Mouse (Mus musculus) limb, embryonic 14.5 days (tissue): Measurements from ENCODE around the gene Rab6b. TPM values are rescaled to one million over a fixed set of nuclear protein-coding genes. Genes with fewer than 3 reads are reported as not detected.
"Not testable (repeated sequence)": the region's sequence is repeated elsewhere in the genome, so short reads cannot be mapped to it uniquely, and the experiment has no call there.

ENCODE experiments used
- ATAC-seq: fragments of 200-750 bp; cut with Nextera tagmentation; 2 replicates; pipeline ENCODE4 v1.8.0; 2017; ENCODE audit warnings: low read depth, moderate number of reproducible peaks, moderate TSS enrichment; ENCODE audit not compliant: low FRiP score
- DNase-seq: peaks from one replicate; pipeline ENCODE4 v3.0.0-alpha.2; 2015; ENCODE audit warnings: low spot score
- H3K27ac ChIP-seq: fragments of 300-500 bp; sonication (generic); replicated peaks from 2 replicates; pipeline ENCODE4 v1.5.1; 2014; ENCODE audit warnings: low read depth, mild to moderate bottlenecking, low read length, moderate library complexity, mixed read lengths
- H3K27me3 ChIP-seq: fragments of 300-500 bp; sonication (generic); 2 replicates; pipeline ENCODE4 v1.6.1; 2014; ENCODE audit warnings: low read length, mixed read lengths; ENCODE audit not compliant: control insufficient read depth, insufficient read depth
- H3K36me3 ChIP-seq: fragments of 300-500 bp; sonication (generic); 2 replicates; pipeline ENCODE4 v1.6.1; 2014; ENCODE audit warnings: mild to moderate bottlenecking, low read length, moderate library complexity, mixed read lengths; ENCODE audit not compliant: control insufficient read depth, insufficient read depth
- H3K4me1 ChIP-seq: fragments of 300-500 bp; sonication (generic); 2 replicates; pipeline ENCODE4 v1.6.1; 2014; ENCODE audit warnings: antibody characterized with exemption, low read length, mixed read lengths; ENCODE audit not compliant: control insufficient read depth, insufficient read depth
- H3K4me2 ChIP-seq: fragments of 300-500 bp; sonication (generic); replicated peaks from 2 replicates; pipeline ENCODE4 v1.6.1; 2014; ENCODE audit warnings: low read depth, mild to moderate bottlenecking, low read length, moderate library complexity; ENCODE audit not compliant: severe bottlenecking
- H3K4me3 ChIP-seq: fragments of 300-500 bp; sonication (generic); replicated peaks from 2 replicates; pipeline ENCODE4 v1.5.1; 2014; ENCODE audit warnings: low read length
- H3K9ac ChIP-seq: fragments of 300-500 bp; sonication (generic); 2 replicates; pipeline ENCODE4 v1.6.1; 2014; ENCODE audit warnings: mild to moderate bottlenecking, low read depth, low read length, moderate library complexity; ENCODE audit not compliant: severe bottlenecking
- H3K9me3 ChIP-seq: fragments of 300-500 bp; sonication (generic); 2 replicates; pipeline ENCODE4 v1.6.1; 2016; ENCODE audit warnings: low read length; ENCODE audit not compliant: control insufficient read depth
- POLR2A ChIP-seq: fragments of 200-500 bp; IDR thresholded peaks from 2 replicates; pipeline ENCODE4 v1.8.0; 2012; ENCODE audit warnings: inconsistent platforms, mild to moderate bottlenecking, moderate library complexity, borderline replicate concordance; ENCODE audit not compliant: insufficient read depth, insufficient read length; ENCODE audit errors: extremely low read depth
- WGBS: fragments of 180-500 bp; shearing (Covaris S2); extraction: QIAGEN DNeasy Blood & Tissue Kit; methylation state at CpG from one replicate; pipeline ENCODE4 v1.1.7; 2014; 5-methylcytosine and 5-hydroxymethylcytosine counted together
- polyA plus RNA-seq, 2 experiments: library from polyadenylated mRNA; depleted of rRNA in 1 of 2; stranded (reverse) in 1 of 2; unstranded in 1 of 2; fragments of >200 nt; fragmentation: Nextera tagmentation in 1 of 2; extraction: Ambion mirVana in 1 of 2; gene quantifications; 2 replicates each; pipeline versions ENCODE4 v1.2.1 to v1.2.3; 2012 to 2014

Rab6b gene
- polyA plus RNA-seq, 2 experiments, result 4.2 to 8.1 TPM

DNA sequence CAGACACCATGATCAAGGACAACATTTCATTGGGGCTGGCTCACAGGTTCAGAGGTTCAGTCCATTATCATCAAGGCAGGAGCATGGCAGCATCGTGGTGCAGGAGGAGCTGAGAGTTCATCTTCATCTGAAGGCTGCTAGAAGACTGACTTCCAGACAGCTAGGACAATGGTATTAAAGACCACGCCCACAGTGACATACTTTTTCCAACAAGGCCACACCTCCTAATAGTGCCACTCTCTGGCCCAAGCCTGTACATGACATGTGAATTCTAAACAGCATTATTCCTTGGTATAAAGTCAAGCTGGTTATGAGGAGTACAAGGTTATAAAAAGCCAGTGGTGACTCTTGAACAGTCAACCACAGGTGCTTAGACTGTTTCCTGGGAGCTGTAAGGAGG, 43.0 kb downstream of the Rab6b start:
- no peaks in the 10 kb centered on the region for H3K9me3 ChIP-seq
- no peak for TF ChIP-seq POLR2A
- 82% methylated on average over 2 of the region's 2 CpGs for WGBS
- H3K36me3 ChIP-seq, result no peaks in the 10 kb centered on the region
- ATAC-seq (no peak), DNase-seq (no peak)
- H3K27ac ChIP-seq, result no peak overlapping the region
- H3K4me1 ChIP-seq, result no peaks in the 10 kb centered on the region
- no peak overlapping the region for H3K4me3 ChIP-seq
- H3K27me3 ChIP-seq, result no peaks in the 10 kb centered on the region
- no peak overlapping the region for H3K9ac ChIP-seq
- H3K4me2 ChIP-seq, result no peak overlapping the region

DNA sequence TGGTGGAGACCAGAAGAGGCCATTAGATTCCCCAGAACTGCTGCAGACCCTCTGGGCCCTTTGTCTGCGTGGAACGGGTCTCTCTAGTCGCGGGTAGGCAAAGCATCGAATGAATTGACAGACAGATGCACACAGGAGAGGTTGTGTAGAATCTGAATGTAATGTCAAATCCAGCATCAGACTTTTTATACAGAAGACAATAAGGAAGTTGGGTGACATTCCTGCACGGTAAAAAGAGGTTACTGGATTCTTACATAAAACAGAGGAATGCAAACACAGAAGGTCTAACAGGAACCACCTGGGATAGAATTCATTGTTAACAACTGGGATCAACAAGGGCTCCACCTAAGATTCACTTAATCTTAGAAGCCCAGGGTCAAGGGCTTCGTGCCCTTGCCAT, 43.6 kb downstream of the Rab6b start:
- ATAC-seq, H3K27ac ChIP-seq, H3K9me3 ChIP-seq, H3K27me3 ChIP-seq, H3K36me3 ChIP-seq, H3K4me2 ChIP-seq, H3K9ac ChIP-seq, H3K4me3 ChIP-seq, H3K4me1 ChIP-seq, DNase-seq: not testable (repeated sequence)
- 83% methylated on average over 7 of the region's 7 CpGs for WGBS

DNA sequence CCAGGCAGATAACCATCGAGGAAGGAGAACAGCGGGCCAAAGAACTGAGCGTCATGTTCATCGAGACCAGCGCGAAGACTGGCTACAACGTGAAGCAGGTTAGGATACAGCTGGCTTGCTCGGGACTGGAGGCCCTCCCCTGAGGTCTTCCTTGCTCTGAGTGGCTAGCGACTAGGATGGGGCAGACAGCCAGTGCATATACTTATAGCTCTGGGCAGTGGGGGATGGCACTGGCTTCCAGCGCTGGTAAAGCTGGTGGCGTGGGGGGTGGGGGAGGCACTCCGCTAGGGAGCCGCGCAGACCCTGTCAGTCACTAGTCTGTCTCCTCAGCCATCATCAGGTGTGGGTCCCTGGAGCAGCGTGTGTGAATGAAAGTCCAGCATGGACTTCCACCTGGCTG, 52.2 kb downstream of the Rab6b start:
- 71% methylated on average over 15 of the region's 15 CpGs for WGBS
- no peaks in the 10 kb centered on the region for H3K9me3 ChIP-seq
- no peak overlapping the region for H3K9ac ChIP-seq
- no peak for TF ChIP-seq POLR2A
- no peak for ATAC-seq
- no peak for DNase-seq
- no peaks in the 10 kb centered on the region for H3K36me3 ChIP-seq
- H3K27ac ChIP-seq, result no peak overlapping the region
- H3K4me3 ChIP-seq, result no peak overlapping the region
- H3K4me2 ChIP-seq, result no peak overlapping the region
- H3K4me1 ChIP-seq, result no peaks in the 10 kb centered on the region
- no peaks in the 10 kb centered on the region for H3K27me3 ChIP-seq

DNA sequence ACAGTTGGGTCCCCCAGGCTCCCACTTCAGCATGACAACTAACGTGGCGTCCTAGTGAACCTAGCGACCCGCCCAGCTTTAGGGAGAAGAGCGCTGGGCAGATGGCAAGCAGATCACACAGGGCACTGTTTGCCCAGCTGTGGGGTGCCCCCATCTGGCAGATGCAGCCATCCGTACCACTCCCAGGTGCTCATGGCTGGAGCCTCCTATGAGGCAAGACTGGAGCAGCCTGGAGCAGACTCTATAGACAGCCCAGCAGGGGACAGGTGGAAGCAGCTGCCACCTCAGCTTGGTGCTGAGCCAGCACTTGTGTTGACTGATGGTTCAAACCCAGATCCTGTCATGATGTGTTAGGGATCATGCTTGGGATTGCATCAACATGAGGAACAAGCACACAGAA, 56.5 kb downstream of the Rab6b start:
- Histone ChIP-seq H3K4me1 (no peaks in the 10 kb centered on the region), H3K27ac (no peak overlapping the region), H3K4me2 (no peak overlapping the region), H3K9ac (no peak overlapping the region), H3K9me3 (no peaks in the 10 kb centered on the region), H3K4me3 (no peak overlapping the region), H3K36me3 (no peaks in the 10 kb centered on the region), H3K27me3 (no peaks in the 10 kb centered on the region)
- DNase-seq (no peak), ATAC-seq (no peak)
- no peak for TF ChIP-seq POLR2A
- WGBS, result 88% methylated on average over 6 of the region's 6 CpGs

DNA sequence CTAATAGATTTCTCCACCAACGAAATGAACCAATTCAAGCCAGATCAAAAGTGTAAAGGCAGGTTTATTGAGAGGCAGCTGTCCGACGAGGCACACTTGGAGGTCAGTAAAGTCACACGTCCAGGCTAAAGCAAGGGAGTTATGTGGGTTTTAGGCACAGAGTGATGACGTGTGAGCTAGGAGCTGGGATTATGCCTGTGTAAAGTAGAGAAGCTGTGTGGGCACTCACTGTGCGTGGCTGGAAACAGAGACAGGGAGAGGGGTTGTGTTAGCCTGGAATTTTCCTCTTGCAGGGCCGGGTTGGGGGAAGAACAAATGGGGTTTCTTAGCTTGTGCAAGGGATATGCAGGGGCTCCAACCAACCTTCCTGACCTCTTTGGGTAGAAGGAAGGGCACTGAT, 57.2 kb downstream of the Rab6b start:
- Histone ChIP-seq H3K27me3 (no peaks in the 10 kb centered on the region), H3K9me3 (no peaks in the 10 kb centered on the region), H3K4me2 (no peak overlapping the region), H3K27ac (no peak overlapping the region), H3K9ac (no peak overlapping the region), H3K4me3 (no peak overlapping the region), H3K4me1 (no peaks in the 10 kb centered on the region), H3K36me3 (no peaks in the 10 kb centered on the region)
- WGBS, result 45% methylated on average over 7 of the region's 7 CpGs
- TF ChIP-seq POLR2A, result no peak
- ATAC-seq (no peak), DNase-seq (no peak)

DNA sequence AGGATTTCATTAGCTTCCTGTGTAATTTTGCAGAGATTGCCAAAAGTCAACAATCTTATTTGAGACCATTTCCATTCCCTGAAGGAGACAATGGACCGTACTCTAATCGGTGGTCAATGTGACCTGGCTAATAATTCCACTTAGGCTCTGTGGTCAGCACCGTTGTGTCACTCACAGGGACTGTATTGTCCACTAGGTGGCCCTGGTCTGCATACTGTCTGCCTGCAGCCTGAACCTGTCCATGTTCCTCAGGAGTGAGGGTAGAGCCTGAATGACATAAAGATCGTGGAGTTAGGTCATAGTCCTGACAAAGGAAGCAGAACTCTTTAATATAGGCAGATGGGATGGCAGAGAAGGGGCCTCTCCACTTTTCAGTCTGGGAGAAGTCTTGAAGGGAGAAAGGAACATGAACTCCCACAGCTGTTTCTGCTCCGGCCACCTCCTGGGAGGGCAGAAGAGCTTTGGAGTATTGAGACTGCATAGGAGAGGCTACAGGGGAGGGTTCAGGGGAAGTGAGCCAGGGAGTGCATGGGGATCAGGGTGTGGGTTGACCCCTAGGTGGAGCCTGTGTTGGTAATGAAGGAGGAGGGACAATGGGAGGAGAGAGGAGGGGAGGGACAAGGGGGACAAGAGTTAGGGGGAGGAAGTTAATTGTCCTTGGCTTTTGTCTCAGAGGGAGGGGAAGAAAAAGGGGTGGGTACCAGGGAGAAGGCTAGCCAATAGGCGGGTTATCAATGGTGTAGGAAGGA, 63.4 kb downstream of the Rab6b start:
- no peaks in the 10 kb centered on the region for H3K9me3 ChIP-seq
- ATAC-seq, result no peak
- no peak overlapping the region for H3K4me3 ChIP-seq
- DNase-seq, result no peak
- TF ChIP-seq POLR2A, result no peak
- no peak overlapping the region for H3K27ac ChIP-seq
- H3K9ac ChIP-seq, result no peak overlapping the region
- no peaks in the 10 kb centered on the region for H3K36me3 ChIP-seq
- peaks cover under 1% of the 10 kb centered on the region; the same call in 1 of the 2 replicates for H3K4me1 ChIP-seq
- WGBS, result 59% methylated on average over 6 of the region's 6 CpGs
- H3K4me2 ChIP-seq, result no peak overlapping the region
- no peaks in the 10 kb centered on the region for H3K27me3 ChIP-seq
